Mouse (Mus musculus): ENCODE data around the gene Micu1. TPM values are rescaled to one million over a fixed set of nuclear protein-coding genes. Genes with fewer than 3 reads are reported as not detected.

Gene Micu1
- polyA plus RNA-seq, 1 experiment = 42.0 TPM

- no peak overlapping the region for H3K27ac ChIP-seq (ENCODE audit: insufficient read depth, low read depth, low read length)
- no peak for TF ChIP-seq POLR2A (IDR thresholded peaks at IDR 0.05; ENCODE audit: borderline replicate concordance, low read depth, low read length)
- TF ChIP-seq CTCF (IDR thresholded peaks at IDR 0.05; ENCODE audit: low read depth, low read length) = no peak
- H3K4me1 ChIP-seq (ENCODE audit: control insufficient read depth, insufficient read depth, low read length) = peaks cover 15% of the 10 kb centered on the region
- no peak overlapping the region for H3K4me3 ChIP-seq (ENCODE audit: insufficient read depth, low read length)
These were observed 41.7 kb downstream of the Micu1 start for GRCm38 (mm10) chr10:59743969-59744368.

- H3K27ac ChIP-seq (ENCODE audit: insufficient read depth, low read depth, low read length) = no peak overlapping the region
- peaks cover 11% of the 10 kb centered on the region for H3K4me1 ChIP-seq (ENCODE audit: control insufficient read depth, insufficient read depth, low read length)
- no peak overlapping the region for H3K4me3 ChIP-seq (ENCODE audit: insufficient read depth, low read length)
- no peak for TF ChIP-seq POLR2A (IDR thresholded peaks at IDR 0.05; ENCODE audit: borderline replicate concordance, low read depth, low read length)
- TF ChIP-seq CTCF (IDR thresholded peaks at IDR 0.05; ENCODE audit: low read depth, low read length) = no peak
These were observed 45.1 kb downstream of the Micu1 start for GRCm38 (mm10) chr10:59747334-59747733.

- Histone ChIP-seq H3K4me1 (ENCODE audit: control insufficient read depth, insufficient read depth, low read length) (peaks cover 11% of the 10 kb centered on the region), H3K4me3 (ENCODE audit: insufficient read depth, low read length) (no peak overlapping the region), H3K27ac (ENCODE audit: insufficient read depth, low read depth, low read length) (no peak overlapping the region; the same call in 1 of the 2 replicates)
- TF ChIP-seq POLR2A (IDR thresholded peaks at IDR 0.05; ENCODE audit: borderline replicate concordance, low read depth, low read length) (no peak), CTCF (IDR thresholded peaks at IDR 0.05; ENCODE audit: low read depth, low read length) (no peak)
These were observed 46.5 kb downstream of the Micu1 start for GRCm38 (mm10) chr10:59748699-59749200.

- no peak for TF ChIP-seq CTCF (IDR thresholded peaks at IDR 0.05; ENCODE audit: low read depth, low read length)
- TF ChIP-seq POLR2A (IDR thresholded peaks at IDR 0.05; ENCODE audit: borderline replicate concordance, low read depth, low read length) = no peak
- Histone ChIP-seq H3K4me3 (ENCODE audit: insufficient read depth, low read length) (no peak overlapping the region), H3K4me1 (ENCODE audit: control insufficient read depth, insufficient read depth, low read length) (peaks cover 6% of the 10 kb centered on the region), H3K27ac (ENCODE audit: insufficient read depth, low read depth, low read length) (no peak overlapping the region)
These were observed 51.3 kb downstream of the Micu1 start for GRCm38 (mm10) chr10:59753538-59754069.

GRCm38 (mm10) chr10:59754104-59754503 lies 51.8 kb downstream of the Micu1 start:
- no peak overlapping the region for H3K4me3 ChIP-seq (ENCODE audit: insufficient read depth, low read length)
- TF ChIP-seq CTCF (IDR thresholded peaks at IDR 0.05; ENCODE audit: low read depth, low read length) (no peak), POLR2A (IDR thresholded peaks at IDR 0.05; ENCODE audit: borderline replicate concordance, low read depth, low read length) (no peak)
- H3K4me1 ChIP-seq (ENCODE audit: control insufficient read depth, insufficient read depth, low read length) = peaks cover 1% of the 10 kb centered on the region; the same call in 1 of the 2 replicates
- H3K27ac ChIP-seq (ENCODE audit: insufficient read depth, low read depth, low read length) = no peak overlapping the region

- H3K27ac ChIP-seq (ENCODE audit: insufficient read depth, low read depth, low read length) = no peak overlapping the region
- TF ChIP-seq POLR2A (IDR thresholded peaks at IDR 0.05; ENCODE audit: borderline replicate concordance, low read depth, low read length) = no peak
- TF ChIP-seq CTCF (IDR thresholded peaks at IDR 0.05; ENCODE audit: low read depth, low read length) = no peak
- H3K4me3 ChIP-seq (ENCODE audit: insufficient read depth, low read length) = no peak overlapping the region
- H3K4me1 ChIP-seq (ENCODE audit: control insufficient read depth, insufficient read depth, low read length) = no peaks in the 10 kb centered on the region
These were observed 52.6 kb downstream of the Micu1 start for GRCm38 (mm10) chr10:59754901-59755300.

GRCm38 (mm10) chr10:59755681-59756080 lies 53.4 kb downstream of the Micu1 start:
- Histone ChIP-seq H3K27ac (ENCODE audit: insufficient read depth, low read depth, low read length) (no peak overlapping the region), H3K4me1 (ENCODE audit: control insufficient read depth, insufficient read depth, low read length) (no peaks in the 10 kb centered on the region), H3K4me3 (ENCODE audit: insufficient read depth, low read length) (no peak overlapping the region)
- TF ChIP-seq POLR2A (IDR thresholded peaks at IDR 0.05; ENCODE audit: borderline replicate concordance, low read depth, low read length) = no peak
- TF ChIP-seq CTCF (IDR thresholded peaks at IDR 0.05; ENCODE audit: low read depth, low read length) = no peak

GRCm38 (mm10) chr10:59756090-59756489 lies 53.8 kb downstream of the Micu1 start:
- TF ChIP-seq CTCF (IDR thresholded peaks at IDR 0.05; ENCODE audit: low read depth, low read length) (no peak), POLR2A (IDR thresholded peaks at IDR 0.05; ENCODE audit: borderline replicate concordance, low read depth, low read length) (no peak)
- H3K4me3 ChIP-seq (ENCODE audit: insufficient read depth, low read length) = no peak overlapping the region
- H3K27ac ChIP-seq (ENCODE audit: insufficient read depth, low read depth, low read length) = no peak overlapping the region
- H3K4me1 ChIP-seq (ENCODE audit: control insufficient read depth, insufficient read depth, low read length) = no peaks in the 10 kb centered on the region

- TF ChIP-seq CTCF (IDR thresholded peaks at IDR 0.05; ENCODE audit: low read depth, low read length) = no peak
- Histone ChIP-seq H3K27ac (ENCODE audit: insufficient read depth, low read depth, low read length) (no peak overlapping the region), H3K4me1 (ENCODE audit: control insufficient read depth, insufficient read depth, low read length) (no peaks in the 10 kb centered on the region), H3K4me3 (ENCODE audit: insufficient read depth, low read length) (no peak overlapping the region)
These were observed 54.3 kb downstream of the Micu1 start for GRCm38 (mm10) chr10:59756570-59756969.

GRCm38 (mm10) chr10:59764781-59765180 lies 62.5 kb downstream of the Micu1 start:
- Histone ChIP-seq H3K4me1 (ENCODE audit: control insufficient read depth, insufficient read depth, low read length) (no peaks in the 10 kb centered on the region), H3K4me3 (ENCODE audit: insufficient read depth, low read length) (no peak overlapping the region), H3K27ac (ENCODE audit: insufficient read depth, low read depth, low read length) (no peak overlapping the region)
- TF ChIP-seq POLR2A (IDR thresholded peaks at IDR 0.05; ENCODE audit: borderline replicate concordance, low read depth, low read length) = no peak
- TF ChIP-seq CTCF (IDR thresholded peaks at IDR 0.05; ENCODE audit: low read depth, low read length) = no peak

Data from bone marrow macrophage, adult 2 months (primary cell).